Mouse (Mus musculus): ENCODE results near the gene Aurkb. TPM values are rescaled to one million over a fixed set of nuclear protein-coding genes. Genes with fewer than 3 reads are reported as not detected.

Aurkb gene
- polyA plus RNA-seq, 1 experiment from 2014 or later, result 78.4 TPM

DNA sequence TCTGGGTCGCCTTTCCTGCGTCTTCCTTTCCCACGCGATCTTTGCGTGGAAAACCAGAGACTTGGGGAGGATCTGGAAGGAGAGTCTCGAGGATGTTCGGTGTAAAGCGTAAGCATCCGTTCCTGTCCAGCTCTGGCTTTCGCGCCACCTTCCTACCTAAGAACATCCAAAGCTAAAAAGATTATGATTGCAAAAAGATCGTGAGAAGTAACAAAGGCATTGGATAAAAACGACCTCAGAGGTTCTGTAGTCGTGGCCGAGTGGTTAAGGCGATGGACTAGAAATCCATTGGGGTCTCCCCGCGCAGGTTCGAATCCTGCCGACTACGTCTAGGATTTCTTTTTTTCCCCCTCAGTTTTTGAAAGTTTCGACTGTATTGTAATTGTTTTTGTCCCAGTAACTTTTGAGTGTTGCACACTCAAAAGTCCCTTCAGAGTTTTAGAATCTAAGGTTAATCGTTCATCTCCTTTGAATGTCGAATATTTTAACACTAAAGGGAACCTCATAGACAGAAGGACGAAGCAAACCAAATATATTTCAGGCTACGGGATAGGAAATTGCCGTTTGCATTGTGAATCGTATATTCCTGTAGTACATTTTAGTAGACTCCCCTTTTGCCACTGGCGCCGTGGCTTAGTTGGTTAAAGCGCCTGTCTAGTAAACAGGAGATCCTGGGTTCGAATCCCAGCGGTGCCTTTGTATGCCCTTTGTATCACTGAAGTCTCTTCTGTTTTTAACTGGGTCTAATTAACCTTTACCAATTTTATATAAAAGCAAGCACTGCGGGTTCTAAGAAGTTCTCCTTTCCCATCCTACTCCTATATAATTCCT lies 8.0 kb upstream of the Aurkb start:
- H3K4me2 ChIP-seq, result peak overlapping the region; percentile 79
- no peaks in the 10 kb centered on the region for H3K27me3 ChIP-seq (replicated peaks)
- H3K4me3 ChIP-seq, result peak overlapping the region; percentile 85
- H3K27ac ChIP-seq (replicated peaks), result peak overlapping the region; percentile 85
- peaks cover 32% of the 10 kb centered on the region for H3K4me1 ChIP-seq
- 0 out of 2 replicates have a peak, but pooled peaks have one; percentile 29 for ATAC-seq (ENCODE audit: extremely low read depth, insufficient number of reproducible peaks, low FRiP score, low TSS enrichment)
- peak overlapping the region; percentile 88 for H3K9ac ChIP-seq
- no peaks in the 10 kb centered on the region for H3K9me3 ChIP-seq
- peaks cover 39% of the 10 kb centered on the region for H3K36me3 ChIP-seq
- under 1% methylated on average over 34 of the region's 34 CpGs for WGBS

GRCm38 (mm10) chr11:69038173-69038572 lies 7.3 kb upstream of the Aurkb start:
- Histone ChIP-seq H3K9me3 (no peaks in the 10 kb centered on the region), H3K4me2 (peak overlapping the region; percentile 70; the same call in 1 of the 2 replicates), H3K9ac (no peak overlapping the region), H3K27ac (replicated peaks) (no peak overlapping the region), H3K4me1 (peaks cover 32% of the 10 kb centered on the region), H3K27me3 (replicated peaks) (no peaks in the 10 kb centered on the region), H3K4me3 (peak overlapping the region; percentile 85), H3K36me3 (peaks cover 31% of the 10 kb centered on the region)
- no peak for ATAC-seq (ENCODE audit: extremely low read depth, insufficient number of reproducible peaks, low FRiP score, low TSS enrichment)
- 75% methylated on average over 5 of the region's 5 CpGs for WGBS

GRCm38 (mm10) chr11:69046395-69046774 lies 938 bp downstream of the Aurkb start:
- Histone ChIP-seq H3K4me1 (peaks cover 30% of the 10 kb centered on the region), H3K4me3 (peak overlapping the region; percentile 67), H3K4me2 (peak overlapping the region; percentile 79), H3K27ac (replicated peaks) (peak overlapping the region; percentile 93), H3K27me3 (replicated peaks) (no peaks in the 10 kb centered on the region), H3K36me3 (peaks cover 40% of the 10 kb centered on the region), H3K9ac (peak overlapping the region; percentile 86), H3K9me3 (no peaks in the 10 kb centered on the region)
- WGBS, result 11% methylated on average over 9 of the region's 9 CpGs
- no peak for ATAC-seq (ENCODE audit: extremely low read depth, insufficient number of reproducible peaks, low FRiP score, low TSS enrichment)

DNA sequence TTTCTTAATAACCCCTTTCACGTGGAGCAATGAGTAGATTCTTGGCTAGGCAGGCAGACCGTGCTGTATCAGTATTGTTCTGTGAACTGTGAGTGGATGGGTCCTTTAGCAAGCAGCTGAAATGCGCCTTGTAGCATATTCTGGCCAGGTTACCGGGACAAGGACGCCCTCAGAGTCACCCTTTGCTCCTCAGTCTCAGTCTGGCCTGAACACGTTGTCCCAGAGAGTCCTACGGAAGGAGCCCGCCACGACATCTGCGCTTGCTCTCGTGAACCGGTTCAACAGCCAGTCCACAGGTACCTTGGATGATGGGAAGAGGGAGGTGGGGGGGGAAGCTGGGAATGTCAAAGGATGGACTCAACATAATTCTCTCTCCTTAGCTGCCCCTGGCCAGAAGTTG lies 2.1 kb downstream of the Aurkb start:
- Histone ChIP-seq H3K9ac (peak overlapping the region; percentile 48), H3K9me3 (no peaks in the 10 kb centered on the region), H3K4me1 (peaks cover 30% of the 10 kb centered on the region), H3K4me2 (peak overlapping the region; percentile 79), H3K36me3 (peaks cover 45% of the 10 kb centered on the region), H3K27me3 (replicated peaks) (no peaks in the 10 kb centered on the region), H3K4me3 (peak overlapping the region; percentile 67), H3K27ac (replicated peaks) (no peak overlapping the region)
- WGBS, result 84% methylated on average over 12 of the region's 12 CpGs
- ATAC-seq (ENCODE audit: extremely low read depth, insufficient number of reproducible peaks, low FRiP score, low TSS enrichment), result no peak

DNA sequence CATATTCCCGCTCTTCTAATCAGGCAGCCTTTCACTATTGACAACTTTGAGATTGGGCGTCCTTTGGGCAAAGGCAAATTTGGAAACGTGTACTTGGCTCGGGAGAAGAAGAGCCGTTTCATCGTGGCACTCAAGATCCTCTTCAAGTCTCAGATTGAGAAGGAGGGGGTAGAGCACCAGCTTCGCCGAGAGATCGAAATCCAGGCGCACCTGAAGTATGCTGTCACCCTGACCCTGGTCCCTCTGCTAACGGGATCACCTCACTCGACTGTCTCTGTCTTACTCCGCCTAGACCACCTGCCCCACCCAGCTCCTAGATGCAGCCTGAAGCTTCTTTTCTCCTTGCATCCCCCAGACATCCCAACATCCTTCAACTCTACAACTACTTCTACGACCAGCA lies 2.7 kb downstream of the Aurkb start:
- no peak overlapping the region for H3K4me2 ChIP-seq
- peaks cover 30% of the 10 kb centered on the region for H3K4me1 ChIP-seq
- WGBS, result 89% methylated on average over 14 of the region's 14 CpGs
- H3K9ac ChIP-seq, result peak overlapping the region; percentile 29
- H3K27ac ChIP-seq (replicated peaks), result no peak overlapping the region
- no peaks in the 10 kb centered on the region for H3K27me3 ChIP-seq (replicated peaks)
- ATAC-seq (ENCODE audit: extremely low read depth, insufficient number of reproducible peaks, low FRiP score, low TSS enrichment), result no peak
- H3K4me3 ChIP-seq, result no peak overlapping the region
- no peaks in the 10 kb centered on the region for H3K9me3 ChIP-seq
- peaks cover 47% of the 10 kb centered on the region for H3K36me3 ChIP-seq

DNA sequence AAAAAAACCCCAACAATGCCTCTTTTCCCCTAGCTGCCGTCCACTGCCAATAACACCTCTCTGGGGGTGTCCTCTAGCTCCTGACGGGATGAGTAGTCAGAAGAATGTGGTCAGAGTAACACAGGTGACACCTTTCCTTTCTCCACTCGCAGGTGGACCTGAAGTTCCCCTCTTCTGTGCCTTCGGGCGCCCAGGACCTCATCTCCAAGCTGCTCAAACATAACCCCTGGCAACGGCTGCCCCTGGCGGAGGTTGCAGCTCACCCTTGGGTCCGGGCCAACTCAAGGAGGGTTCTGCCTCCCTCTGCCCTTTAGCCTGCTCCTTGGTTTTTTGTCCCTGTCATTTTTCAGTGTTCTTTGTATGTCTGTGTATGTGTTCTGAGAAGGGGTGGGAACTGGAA lies 5.3 kb downstream of the Aurkb start:
- H3K9me3 ChIP-seq, result no peaks in the 10 kb centered on the region
- H3K4me3 ChIP-seq, result no peak overlapping the region
- H3K4me1 ChIP-seq, result peaks cover 30% of the 10 kb centered on the region
- H3K4me2 ChIP-seq, result no peak overlapping the region
- no peak overlapping the region for H3K9ac ChIP-seq
- no peaks in the 10 kb centered on the region for H3K27me3 ChIP-seq (replicated peaks)
- no peak overlapping the region for H3K27ac ChIP-seq (replicated peaks)
- peaks cover 61% of the 10 kb centered on the region for H3K36me3 ChIP-seq
- no peak for ATAC-seq (ENCODE audit: extremely low read depth, insufficient number of reproducible peaks, low FRiP score, low TSS enrichment)
- WGBS, result 92% methylated on average over 8 of the region's 8 CpGs

DNA sequence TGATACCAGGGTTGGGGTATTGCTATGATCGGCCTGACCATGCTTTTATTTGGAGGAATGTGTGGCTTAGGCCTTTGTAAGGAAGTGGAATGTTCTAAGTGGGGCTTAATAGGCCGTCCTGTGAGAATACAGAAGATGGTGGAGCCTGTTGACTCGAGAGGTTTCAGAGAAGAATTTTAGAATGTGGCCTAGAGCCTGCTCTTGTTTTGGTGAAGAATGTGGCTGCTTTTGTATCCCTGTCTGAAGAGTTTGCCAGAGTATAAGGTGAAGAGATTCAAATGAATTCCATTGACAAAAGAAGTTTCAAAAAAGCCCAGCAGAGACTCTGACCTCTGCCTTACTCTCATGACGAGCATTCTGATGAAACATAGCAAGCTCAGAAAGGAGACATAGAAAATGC lies 6.3 kb downstream of the Aurkb start:
- no peaks in the 10 kb centered on the region for H3K27me3 ChIP-seq (replicated peaks)
- H3K4me1 ChIP-seq, result peaks cover 24% of the 10 kb centered on the region
- 85% methylated on average over 4 of the region's 4 CpGs for WGBS
- H3K36me3 ChIP-seq, result peaks cover 61% of the 10 kb centered on the region
- H3K9me3 ChIP-seq, result no peaks in the 10 kb centered on the region
- no peak overlapping the region for H3K4me3 ChIP-seq
- no peak for ATAC-seq (ENCODE audit: extremely low read depth, insufficient number of reproducible peaks, low FRiP score, low TSS enrichment)
- no peak overlapping the region for H3K9ac ChIP-seq
- no peak overlapping the region for H3K27ac ChIP-seq (replicated peaks)
- no peak overlapping the region for H3K4me2 ChIP-seq

- ATAC-seq (ENCODE audit: extremely low read depth, insufficient number of reproducible peaks, low FRiP score, low TSS enrichment), result no peak
- Histone ChIP-seq H3K4me3 (no peak overlapping the region), H3K27me3 (replicated peaks) (no peaks in the 10 kb centered on the region), H3K27ac (replicated peaks) (no peak overlapping the region), H3K9me3 (no peaks in the 10 kb centered on the region), H3K4me1 (peaks cover 16% of the 10 kb centered on the region), H3K9ac (no peak overlapping the region), H3K4me2 (no peak overlapping the region), H3K36me3 (peaks cover 55% of the 10 kb centered on the region)
- WGBS, result 89% methylated on average over 2 of the region's 2 CpGs
These were observed 7.5 kb downstream of the Aurkb start for GRCm38 (mm10) chr11:69052824-69053421.

DNA sequence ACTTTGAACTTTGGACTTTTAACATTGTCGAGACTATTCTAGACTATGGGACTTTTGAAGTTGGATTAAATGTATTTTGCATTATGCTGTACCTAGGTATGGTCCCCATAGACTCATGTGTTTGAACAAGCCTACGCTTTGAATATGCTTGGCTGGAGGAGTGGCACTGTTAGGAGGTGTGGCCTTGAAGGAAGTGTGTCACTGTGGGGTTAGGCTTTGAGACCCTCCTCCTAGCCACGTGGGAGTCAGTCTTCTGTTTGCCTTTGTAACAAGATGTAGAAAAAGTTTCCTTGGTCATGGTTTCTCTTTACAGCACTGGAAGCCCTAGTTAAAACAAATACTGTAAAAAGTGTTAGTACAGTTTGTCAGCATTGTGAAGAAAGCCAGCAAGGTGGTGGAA lies 8.4 kb downstream of the Aurkb start:
- Histone ChIP-seq H3K36me3 (peaks cover 46% of the 10 kb centered on the region), H3K4me3 (no peak overlapping the region), H3K9ac (no peak overlapping the region), H3K4me1 (peaks cover 19% of the 10 kb centered on the region), H3K4me2 (no peak overlapping the region), H3K27ac (replicated peaks) (no peak overlapping the region), H3K27me3 (replicated peaks) (no peaks in the 10 kb centered on the region), H3K9me3 (no peaks in the 10 kb centered on the region)
- no peak for ATAC-seq (ENCODE audit: extremely low read depth, insufficient number of reproducible peaks, low FRiP score, low TSS enrichment)
- WGBS, result 73% methylated on average over 3 of the region's 3 CpGs

DNA sequence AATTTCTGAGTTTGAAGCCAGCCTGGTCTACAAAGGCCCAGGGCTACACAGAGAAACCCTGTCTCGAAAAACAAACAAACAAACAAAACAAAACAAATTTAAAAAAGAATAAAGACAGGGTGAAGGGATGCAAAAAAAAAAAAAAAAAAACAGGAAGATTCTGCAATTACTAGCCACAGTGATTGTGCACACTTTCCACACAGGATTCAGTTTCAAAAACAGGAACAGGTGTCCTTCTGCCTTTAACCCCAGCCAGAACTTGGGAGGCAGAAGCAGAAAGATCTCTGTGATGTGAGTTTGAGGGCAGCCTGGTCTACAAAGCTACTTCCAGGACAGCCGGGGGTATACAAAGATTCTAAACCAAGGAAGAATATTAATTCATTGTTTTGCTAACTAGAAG lies 12.8 kb downstream of the Aurkb start:
- Histone ChIP-seq H3K4me3 (peak overlapping the region; percentile 90), H3K27me3 (replicated peaks) (no peaks in the 10 kb centered on the region), H3K4me2 (peak overlapping the region; percentile 92), H3K9ac (peak overlapping the region; percentile 90), H3K36me3 (peaks cover 13% of the 10 kb centered on the region; the same call in 1 of the 2 replicates), H3K4me1 (peaks cover 26% of the 10 kb centered on the region), H3K9me3 (no peaks in the 10 kb centered on the region), H3K27ac (replicated peaks) (peak overlapping the region; percentile 91)
- WGBS, result 67% methylated on average over 2 of the region's 2 CpGs
- ATAC-seq (ENCODE audit: extremely low read depth, insufficient number of reproducible peaks, low FRiP score, low TSS enrichment), result no peak

DNA sequence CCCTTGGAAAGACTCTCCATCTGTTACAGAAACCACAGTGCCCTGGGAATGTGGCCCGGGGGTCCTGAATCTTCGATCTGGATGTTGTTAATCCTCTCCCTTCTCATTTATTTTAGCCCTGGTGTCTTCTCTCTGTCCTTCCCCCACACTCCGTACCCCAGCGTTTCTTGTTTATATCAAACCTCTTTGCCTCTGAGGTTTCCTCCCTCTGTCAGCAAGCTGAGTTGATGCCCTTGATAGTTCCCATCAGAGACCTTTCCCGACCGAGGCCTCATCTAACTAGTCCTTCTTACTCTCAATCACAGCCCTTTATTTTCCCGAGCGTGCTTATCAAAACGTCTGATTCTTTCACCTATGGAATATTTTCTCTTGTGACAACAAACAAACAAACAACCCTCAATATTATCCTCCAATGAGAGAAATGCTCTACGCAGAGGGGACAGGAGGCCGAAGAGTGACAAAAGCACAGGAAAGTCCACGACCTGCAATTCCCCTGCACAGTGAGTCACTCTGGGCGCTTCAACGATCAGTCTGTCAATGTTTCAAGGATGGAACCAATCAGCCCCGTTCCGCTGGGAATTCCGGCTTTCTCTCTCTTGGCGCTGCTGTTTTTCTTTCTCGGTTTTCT lies 13.4 kb downstream of the Aurkb start:
- peak overlapping the region; percentile 92 for H3K4me2 ChIP-seq
- peaks cover 26% of the 10 kb centered on the region for H3K4me1 ChIP-seq
- no peaks in the 10 kb centered on the region for H3K9me3 ChIP-seq
- WGBS, result 1% methylated on average over 19 of the region's 19 CpGs
- peak overlapping the region; percentile 91 for H3K27ac ChIP-seq (replicated peaks)
- peak overlapping the region; percentile 90 for H3K9ac ChIP-seq
- no peak for ATAC-seq (ENCODE audit: extremely low read depth, insufficient number of reproducible peaks, low FRiP score, low TSS enrichment)
- no peaks in the 10 kb centered on the region for H3K27me3 ChIP-seq (replicated peaks)
- H3K4me3 ChIP-seq, result peak overlapping the region; percentile 90
- peaks cover 8% of the 10 kb centered on the region; the same call in 1 of the 2 replicates for H3K36me3 ChIP-seq
